Mouse (Mus musculus) liver, embryonic 12.5 days (tissue): ENCODE results near the gene Ptpn13. TPM values are rescaled to one million over a fixed set of nuclear protein-coding genes. Genes with fewer than 3 reads are reported as not detected.

Source experiments
- ATAC-seq: fragments of 200-750 bp; cut with Nextera tagmentation; 2 replicates; pipeline ENCODE4 v1.8.0; 2017; ENCODE audit warnings: moderate number of reproducible peaks, mild to moderate bottlenecking, moderate library complexity
- H3K27ac ChIP-seq: fragments of 300-500 bp; sonication (generic); 2 replicates; pipeline ENCODE4 v1.5.1; 2016; ENCODE audit warnings: mild to moderate bottlenecking
- H3K27me3 ChIP-seq: fragments of 300-500 bp; sonication (generic); replicated peaks from 2 replicates; pipeline ENCODE4 v1.6.1; 2016; ENCODE audit warnings: mild to moderate bottlenecking, moderate library complexity
- H3K36me3 ChIP-seq: fragments of 300-500 bp; sonication (generic); 2 replicates; pipeline ENCODE4 v1.6.1; 2016; ENCODE audit warnings: mild to moderate bottlenecking, moderate library complexity
- H3K4me1 ChIP-seq: fragments of 300-500 bp; sonication (generic); 2 replicates; pipeline ENCODE4 v1.6.1; 2016
- H3K4me2 ChIP-seq: fragments of 300-500 bp; sonication (generic); 2 replicates; pipeline ENCODE4 v1.6.1; 2016; ENCODE audit warnings: mild to moderate bottlenecking, moderate library complexity
- H3K4me3 ChIP-seq: fragments of 300-500 bp; sonication (generic); 2 replicates; pipeline ENCODE4 v1.5.1; 2016; ENCODE audit warnings: mild to moderate bottlenecking, moderate library complexity
- H3K9ac ChIP-seq: fragments of 300-500 bp; sonication (generic); 2 replicates; pipeline ENCODE4 v1.6.1; 2016; ENCODE audit warnings: mild to moderate bottlenecking, moderate library complexity
- H3K9me3 ChIP-seq: fragments of 300-500 bp; sonication (generic); replicated peaks from 2 replicates; pipeline ENCODE4 v1.6.1; 2016; ENCODE audit warnings: mild to moderate bottlenecking, moderate library complexity
- WGBS: fragments of 180-500 bp; shearing (Covaris S2); methylation state at CpG from one replicate; pipeline ENCODE4 v1.1.7; 2016; ENCODE audit not compliant: insufficient replicate concordance; 5-methylcytosine and 5-hydroxymethylcytosine counted together
- polyA plus RNA-seq: library from polyadenylated mRNA; unstranded; fragments of >200 nt; fragmentation: Nextera tagmentation; extraction: Ambion mirVana; gene quantifications from 2 replicates; pipeline ENCODE4 v1.2.1, GENCODE M21; 2016

The Ptpn13 gene
- polyA plus RNA-seq, 1 experiment from 2014 or later = 3.6 TPM

- WGBS = 73% methylated on average over 10 of the region's 10 CpGs
- H3K9me3 ChIP-seq = no peaks in the 10 kb centered on the region
- no peak overlapping the region for H3K27ac ChIP-seq
- H3K27me3 ChIP-seq = 0 out of 2 replicates have a peak, but pooled peaks cover 4% of the 10 kb centered on the region
- H3K4me3 ChIP-seq = no peak overlapping the region
- ATAC-seq = no peak
- H3K4me1 ChIP-seq = no peaks in the 10 kb centered on the region
- no peak overlapping the region for H3K9ac ChIP-seq
- H3K36me3 ChIP-seq = no peaks in the 10 kb centered on the region
- no peak overlapping the region for H3K4me2 ChIP-seq
Observed at GRCm38 (mm10) chr5:103610856-103611472, 186.0 kb downstream of the Ptpn13 start.

GRCm38 (mm10) chr5:103612316-103612715 is 187.3 kb downstream of the Ptpn13 start:
- no peak overlapping the region for H3K4me3 ChIP-seq
- no peaks in the 10 kb centered on the region for H3K9me3 ChIP-seq
- H3K36me3 ChIP-seq = no peaks in the 10 kb centered on the region
- H3K27ac ChIP-seq = no peak overlapping the region
- H3K4me1 ChIP-seq = no peaks in the 10 kb centered on the region
- no peak for ATAC-seq
- H3K9ac ChIP-seq = no peak overlapping the region
- H3K27me3 ChIP-seq = no peaks in the 10 kb centered on the region
- WGBS = 61% methylated on average over 7 of the region's 7 CpGs
- no peak overlapping the region for H3K4me2 ChIP-seq

- WGBS = 66% methylated on average over 7 of the region's 7 CpGs
- Histone ChIP-seq H3K4me3 (no peak overlapping the region), H3K9ac (no peak overlapping the region), H3K4me2 (no peak overlapping the region), H3K27me3 (no peaks in the 10 kb centered on the region), H3K9me3 (no peaks in the 10 kb centered on the region), H3K27ac (no peak overlapping the region), H3K36me3 (no peaks in the 10 kb centered on the region), H3K4me1 (no peaks in the 10 kb centered on the region)
- no peak for ATAC-seq
Observed at GRCm38 (mm10) chr5:103614356-103614755, 189.4 kb downstream of the Ptpn13 start.

GRCm38 (mm10) chr5:103617191-103617590 is 192.2 kb downstream of the Ptpn13 start:
- Histone ChIP-seq H3K4me1 (no peaks in the 10 kb centered on the region), H3K4me2 (no peak overlapping the region), H3K36me3 (no peaks in the 10 kb centered on the region), H3K9ac (no peak overlapping the region), H3K27ac (no peak overlapping the region), H3K4me3 (no peak overlapping the region), H3K9me3 (no peaks in the 10 kb centered on the region), H3K27me3 (no peaks in the 10 kb centered on the region)
- WGBS = 66% methylated on average over 9 of the region's 9 CpGs
- ATAC-seq = no peak

- Histone ChIP-seq H3K4me1 (no peaks in the 10 kb centered on the region), H3K9me3 (no peaks in the 10 kb centered on the region), H3K4me2 (no peak overlapping the region), H3K9ac (no peak overlapping the region), H3K4me3 (no peak overlapping the region), H3K27ac (no peak overlapping the region), H3K27me3 (no peaks in the 10 kb centered on the region), H3K36me3 (no peaks in the 10 kb centered on the region)
- 54% methylated on average over 12 of the region's 12 CpGs for WGBS
- ATAC-seq = no peak
Observed at GRCm38 (mm10) chr5:103620301-103620973, 195.4 kb downstream of the Ptpn13 start.

DNA sequence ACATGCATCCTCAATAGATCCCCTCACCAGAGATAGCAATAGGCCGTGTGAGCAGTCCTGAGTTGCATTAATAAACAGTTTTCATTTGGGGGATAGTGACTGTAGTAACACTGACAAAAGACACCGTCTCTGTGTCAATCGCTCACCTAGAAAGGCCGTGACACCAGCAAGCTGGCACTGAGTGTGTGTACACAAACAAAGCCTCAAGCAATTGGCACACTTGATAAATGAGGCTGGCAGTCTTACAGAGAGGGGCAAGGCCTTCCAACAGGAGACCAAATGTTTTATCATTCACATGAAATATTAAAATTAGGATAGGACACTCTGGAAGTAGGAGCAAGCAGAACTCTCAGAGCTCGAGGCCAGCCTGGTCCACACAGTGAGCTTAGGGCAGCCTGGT is 197.3 kb downstream of the Ptpn13 start:
- Histone ChIP-seq H3K4me2 (no peak overlapping the region), H3K4me1 (no peaks in the 10 kb centered on the region), H3K9ac (no peak overlapping the region), H3K36me3 (no peaks in the 10 kb centered on the region), H3K4me3 (no peak overlapping the region), H3K27ac (no peak overlapping the region), H3K9me3 (no peaks in the 10 kb centered on the region), H3K27me3 (no peaks in the 10 kb centered on the region)
- no peak for ATAC-seq
- 68% methylated on average over 5 of the region's 5 CpGs for WGBS

GRCm38 (mm10) chr5:103624831-103625230 is 199.8 kb downstream of the Ptpn13 start:
- H3K36me3 ChIP-seq = no peaks in the 10 kb centered on the region
- no peak overlapping the region for H3K27ac ChIP-seq
- no peaks in the 10 kb centered on the region for H3K27me3 ChIP-seq
- no peak overlapping the region for H3K4me3 ChIP-seq
- no peaks in the 10 kb centered on the region for H3K9me3 ChIP-seq
- no peaks in the 10 kb centered on the region for H3K4me1 ChIP-seq
- 65% methylated on average over 5 of the region's 5 CpGs for WGBS
- no peak overlapping the region for H3K9ac ChIP-seq
- no peak overlapping the region for H3K4me2 ChIP-seq
- no peak for ATAC-seq

- no peaks in the 10 kb centered on the region for H3K27me3 ChIP-seq
- no peak overlapping the region for H3K4me2 ChIP-seq
- H3K9me3 ChIP-seq = no peaks in the 10 kb centered on the region
- 51% methylated on average over 6 of the region's 6 CpGs for WGBS
- no peak overlapping the region for H3K9ac ChIP-seq
- no peak for ATAC-seq
- H3K4me3 ChIP-seq = no peak overlapping the region
- H3K4me1 ChIP-seq = no peaks in the 10 kb centered on the region
- no peaks in the 10 kb centered on the region for H3K36me3 ChIP-seq
- no peak overlapping the region for H3K27ac ChIP-seq
Observed at GRCm38 (mm10) chr5:103628499-103628898, 203.5 kb downstream of the Ptpn13 start.

GRCm38 (mm10) chr5:103629111-103629764 is 204.2 kb downstream of the Ptpn13 start, which contains the start of gene Slc10a6:
Slc10a6 (minus strand) TSS chr5:103629403.
- no peak within 1 kb of the TSS for H3K4me2 ChIP-seq
- no peaks in the 10 kb centered on the region for H3K36me3 ChIP-seq
- 67% methylated on average over 17 of the region's 17 CpGs for WGBS
- ATAC-seq = no peak
- H3K9me3 ChIP-seq = no peaks in the 10 kb centered on the region
- H3K4me1 ChIP-seq = no peaks in the 10 kb centered on the region
- H3K27ac ChIP-seq = no peak within 1 kb of the TSS
- H3K9ac ChIP-seq = no peak within 1 kb of the TSS
- H3K27me3 ChIP-seq = no peaks in the 10 kb centered on the region
- no peak within 1 kb of the TSS for H3K4me3 ChIP-seq

- Histone ChIP-seq H3K4me3 (no peak overlapping the region), H3K9ac (no peak overlapping the region), H3K36me3 (no peaks in the 10 kb centered on the region), H3K27ac (no peak overlapping the region), H3K27me3 (no peaks in the 10 kb centered on the region), H3K4me1 (no peaks in the 10 kb centered on the region), H3K9me3 (no peaks in the 10 kb centered on the region), H3K4me2 (no peak overlapping the region)
- ATAC-seq = no peak
- WGBS = 64% methylated on average over 9 of the region's 9 CpGs
Observed at GRCm38 (mm10) chr5:103629854-103630580, 205.0 kb downstream of the Ptpn13 start.

DNA sequence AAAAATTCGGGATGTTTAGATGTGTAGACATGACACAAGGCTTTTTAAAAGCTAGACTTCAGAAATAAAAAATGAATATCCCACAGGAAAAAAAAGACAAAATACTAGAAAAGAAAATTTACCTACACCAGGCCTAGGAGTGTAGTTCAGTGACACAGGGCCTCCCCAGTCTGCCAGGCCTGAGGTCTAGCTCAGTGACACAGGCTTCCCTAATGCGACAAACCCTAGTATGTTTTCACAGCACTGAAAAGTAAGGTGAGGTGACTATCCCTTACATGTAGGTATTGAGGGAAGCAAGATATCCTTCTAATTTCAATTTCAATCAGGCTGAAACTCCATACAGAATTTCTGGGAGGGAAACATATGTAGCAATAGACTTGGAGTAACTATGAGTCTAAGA is 212.2 kb downstream of the Ptpn13 start:
- no peak overlapping the region for H3K27ac ChIP-seq
- no peaks in the 10 kb centered on the region for H3K4me1 ChIP-seq
- H3K9ac ChIP-seq = no peak overlapping the region
- ATAC-seq = no peak
- H3K4me2 ChIP-seq = no peak overlapping the region
- H3K4me3 ChIP-seq = no peak overlapping the region
- no peaks in the 10 kb centered on the region for H3K36me3 ChIP-seq
- H3K9me3 ChIP-seq = no peaks in the 10 kb centered on the region
- 70% methylated on average over 2 of the region's 2 CpGs for WGBS
- no peaks in the 10 kb centered on the region for H3K27me3 ChIP-seq

- Histone ChIP-seq H3K9me3 (no peaks in the 10 kb centered on the region), H3K27ac (no peak overlapping the region), H3K4me3 (no peak overlapping the region), H3K9ac (no peak overlapping the region), H3K36me3 (no peaks in the 10 kb centered on the region), H3K4me2 (no peak overlapping the region), H3K27me3 (no peaks in the 10 kb centered on the region), H3K4me1 (no peaks in the 10 kb centered on the region)
- no peak for ATAC-seq
- 85% methylated on average over 1 of the region's 1 CpGs for WGBS
Observed at GRCm38 (mm10) chr5:103644167-103644566, 219.2 kb downstream of the Ptpn13 start.
